Mouse (Mus musculus) kidney, postnatal 4 days (tissue): ENCODE data around the gene Syt6.

Experiments used
- DNase-seq, 2 experiments: peaks; one replicate each; pipeline ENCODE4 v3.0.0; 2021; ENCODE audit warnings: mixed read lengths in 2 of 2

Gene Syt6

GRCm38 (mm10) chr3:103649716-103650115, 74.7 kb downstream of the Syt6 start:
- no peak for DNase-seq

GRCm38 (mm10) chr3:103650406-103650805, 75.4 kb downstream of the Syt6 start:
- DNase-seq, result no peak

DNA sequence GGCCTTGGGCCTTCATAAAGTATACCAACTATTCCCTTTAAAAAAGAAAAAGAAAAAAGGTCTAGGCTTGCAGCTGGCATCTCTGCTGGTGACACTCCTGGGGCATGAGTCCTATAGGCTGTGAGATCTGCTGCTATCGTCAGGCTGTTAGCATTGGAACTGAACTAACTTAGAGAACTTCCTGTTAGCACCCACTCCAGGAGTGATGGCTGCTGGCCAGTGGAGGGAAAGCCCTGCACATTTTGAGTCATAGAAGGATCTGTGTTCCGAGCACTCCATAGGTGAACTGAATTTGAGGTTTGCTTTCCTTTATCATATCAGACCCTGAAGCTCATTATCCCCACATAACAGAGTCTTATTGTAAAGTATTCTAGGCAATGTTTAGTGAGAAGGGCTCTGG, 85.0 kb downstream of the Syt6 start:
- DNase-seq, result no peak

- DNase-seq, result no peak
These were observed 86.7 kb downstream of the Syt6 start for GRCm38 (mm10) chr3:103661714-103662113.

DNA sequence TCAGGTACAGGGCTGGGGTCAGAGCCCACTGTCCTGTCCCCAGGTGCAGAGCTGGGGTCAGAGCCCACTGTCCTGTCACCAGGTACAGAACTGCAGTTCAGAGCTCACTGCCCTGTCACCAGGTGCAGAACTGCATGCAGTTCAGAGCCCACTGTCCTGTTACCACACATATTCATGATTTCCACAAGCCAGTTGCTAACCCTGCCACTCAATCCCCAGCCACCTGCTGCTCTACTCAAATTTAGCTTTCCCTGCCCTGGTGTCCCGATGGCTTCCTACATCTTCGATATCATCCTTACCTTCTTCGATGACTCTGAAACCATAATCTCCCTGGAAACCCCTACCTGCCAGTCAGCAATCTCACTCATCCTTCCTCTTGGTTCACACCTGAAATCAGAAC, 88.4 kb downstream of the Syt6 start:
- no peak for DNase-seq

GRCm38 (mm10) chr3:103672113-103672512, 97.1 kb downstream of the Syt6 start:
- DNase-seq, result no peak

DNA sequence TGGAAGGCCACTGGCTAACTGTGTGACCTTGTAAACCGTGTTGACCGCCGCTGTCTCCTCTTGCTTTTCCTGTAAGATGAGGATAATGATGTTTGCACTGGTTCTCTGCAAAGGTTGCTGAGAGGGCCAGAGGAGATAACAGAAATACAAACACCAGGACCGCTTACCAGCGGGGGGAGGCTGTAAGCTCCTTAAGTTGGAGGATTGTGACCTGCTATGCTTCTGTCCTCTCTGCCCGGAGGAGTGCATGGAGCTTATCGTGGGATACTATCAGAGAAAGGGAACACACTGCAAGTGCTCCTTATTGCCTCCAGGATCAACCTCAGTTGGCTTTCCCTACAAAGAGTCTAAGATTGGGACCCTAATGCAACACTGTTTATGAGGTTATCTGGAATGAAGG, 97.7 kb downstream of the Syt6 start:
- DNase-seq, result no peak

- no peak for DNase-seq
These were observed 103.8 kb downstream of the Syt6 start for GRCm38 (mm10) chr3:103678811-103679210.

DNA sequence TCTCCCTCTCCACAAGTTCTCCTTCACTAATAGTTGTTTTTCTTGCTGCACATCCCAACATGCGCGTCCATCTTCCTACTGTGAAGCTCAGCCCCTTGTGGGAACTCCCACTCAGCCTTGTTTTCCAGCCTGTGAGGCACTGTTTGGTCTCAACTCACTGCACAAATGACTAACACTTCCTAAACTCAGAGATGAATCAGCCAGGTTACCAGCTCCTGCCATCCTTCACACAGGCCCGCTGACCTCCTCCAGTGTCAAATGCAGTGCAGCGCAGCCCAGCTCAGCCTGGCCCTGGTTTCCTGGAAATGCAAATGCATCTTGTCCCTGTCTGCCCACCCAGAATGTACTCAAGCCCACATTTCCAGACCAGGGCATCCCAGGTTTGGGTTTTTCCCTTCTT, 107.4 kb downstream of the Syt6 start:
- peak; percentile 6 to 37 for DNase-seq

DNA sequence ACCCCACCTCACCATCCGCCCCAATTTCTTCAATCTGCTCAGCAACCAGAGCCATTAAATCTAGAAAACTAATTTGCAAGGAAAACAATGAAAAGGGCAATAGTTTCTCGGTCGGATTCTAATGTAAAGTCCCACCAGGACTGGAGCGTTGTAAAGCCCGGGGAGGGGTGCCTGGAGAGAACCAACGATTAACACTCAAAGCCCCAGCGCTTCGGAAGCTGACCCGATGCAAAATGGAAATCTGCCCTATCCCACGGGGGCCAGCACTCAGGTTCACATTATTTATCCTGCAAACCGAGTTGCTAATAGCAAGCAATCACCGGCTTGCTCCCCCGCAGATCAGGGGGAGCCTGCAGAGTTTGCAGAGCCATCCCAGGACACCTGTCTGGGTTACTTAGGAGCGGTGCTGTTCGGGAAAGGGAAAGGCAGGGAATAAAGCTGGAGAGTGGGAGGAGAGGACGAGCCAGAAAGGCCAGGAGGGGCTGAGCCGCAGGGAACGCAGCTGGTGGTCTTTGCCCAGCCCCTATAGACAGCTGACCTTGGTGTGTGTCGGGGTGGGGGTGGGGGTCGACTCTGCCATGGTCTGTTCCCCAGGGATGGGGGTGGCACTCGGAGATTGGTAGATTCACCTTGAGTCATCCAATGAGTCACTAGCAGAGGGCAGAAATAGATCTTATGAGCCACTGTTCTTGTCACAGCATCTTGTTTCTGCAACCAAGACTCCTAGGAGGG, 108.4 kb downstream of the Syt6 start:
- DNase-seq, result peak; percentile 27 to 39

DNA sequence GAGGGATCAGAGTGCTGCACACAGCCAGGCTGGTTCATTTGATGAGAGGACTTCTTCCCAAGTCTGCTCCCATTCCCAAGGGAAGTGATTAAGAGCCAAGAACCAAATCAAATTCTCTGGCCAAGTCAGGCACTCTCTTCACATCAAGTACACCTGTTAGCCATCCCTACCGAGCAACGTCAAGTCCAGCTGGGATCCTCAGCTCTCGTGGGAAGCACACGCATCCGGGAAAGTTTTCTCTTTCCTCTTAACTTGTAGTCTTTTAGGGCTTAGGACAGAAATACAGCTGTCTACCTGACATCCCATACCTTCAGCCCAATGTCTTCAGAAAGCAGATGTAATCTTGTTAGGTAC, 108.9 kb downstream of the Syt6 start:
- DNase-seq, result no peak

DNA sequence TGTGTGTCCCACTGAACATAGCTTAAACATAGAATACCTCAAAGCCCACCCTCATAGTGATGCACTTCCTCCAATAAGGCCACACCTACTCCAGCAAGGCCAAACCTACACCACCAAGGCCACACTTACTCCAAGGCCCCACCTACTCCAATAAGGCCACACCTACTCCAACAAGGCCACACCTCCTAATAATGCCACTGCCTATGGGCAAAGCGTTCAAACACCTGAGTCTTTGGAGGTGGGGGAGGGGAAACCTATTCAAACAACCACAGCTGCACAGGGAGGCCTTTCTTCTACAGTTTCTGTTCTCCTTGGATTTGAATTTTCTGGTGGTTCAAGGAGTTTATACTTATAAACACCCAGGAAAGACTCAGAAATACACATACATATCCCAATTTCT, 114.0 kb downstream of the Syt6 start:
- no peak for DNase-seq

- peak; percentile 12 to 26 for DNase-seq
These were observed 115.5 kb downstream of the Syt6 start for GRCm38 (mm10) chr3:103690506-103690905.
